Mouse (Mus musculus) midbrain, embryonic 12.5 days (tissue): ENCODE measurements at regions not wholly inside any gene's neighbourhood (a gene's known extent, or its start where the extent isn't known, plus 50 kb on each side); places are given as distances from the start of the nearest gene placed in this dataset.
A peak's percentile ranks its signal among the peaks of the same experiment; 100 is the strongest.

Experiments
- ATAC-seq: fragments of 200-750 bp; cut with Nextera tagmentation; 2 replicates; pipeline ENCODE4 v1.8.0; 2017; ENCODE audit warnings: low read depth, moderate TSS enrichment, moderate library complexity; ENCODE audit not compliant: low FRiP score
- H3K27ac ChIP-seq: fragments of 300-500 bp; sonication (generic); replicated peaks from 2 replicates; pipeline ENCODE4 v1.5.1; 2016; ENCODE audit warnings: mild to moderate bottlenecking
- H3K27me3 ChIP-seq: fragments of 300-500 bp; sonication (generic); 2 replicates; pipeline ENCODE4 v1.6.1; 2016; ENCODE audit warnings: mild to moderate bottlenecking
- H3K36me3 ChIP-seq: fragments of 300-500 bp; sonication (generic); 2 replicates; pipeline ENCODE4 v1.6.1; 2016
- H3K4me1 ChIP-seq: fragments of 300-500 bp; sonication (generic); 2 replicates; pipeline ENCODE4 v1.6.1; 2016
- H3K4me2 ChIP-seq: fragments of 300-500 bp; sonication (generic); replicated peaks from 2 replicates; pipeline ENCODE4 v1.6.1; 2016; ENCODE audit warnings: mild to moderate bottlenecking, moderate library complexity
- H3K4me3 ChIP-seq: fragments of 300-500 bp; sonication (generic); 2 replicates; pipeline ENCODE4 v1.5.1; 2016; ENCODE audit warnings: mild to moderate bottlenecking
- H3K9ac ChIP-seq: fragments of 300-500 bp; sonication (generic); replicated peaks from 2 replicates; pipeline ENCODE4 v1.6.1; 2016; ENCODE audit warnings: mild to moderate bottlenecking, moderate library complexity
- H3K9me3 ChIP-seq: fragments of 300-500 bp; sonication (generic); 2 replicates; pipeline ENCODE4 v1.6.1; 2016; ENCODE audit warnings: mild to moderate bottlenecking
- WGBS: fragments of 180-500 bp; shearing (Covaris S2); methylation state at CpG from one replicate; pipeline ENCODE4 v1.1.7; 2016; 5-methylcytosine and 5-hydroxymethylcytosine counted together

- no peak overlapping the region for H3K4me2 ChIP-seq
- no peaks in the 10 kb centered on the region for H3K36me3 ChIP-seq
- H3K4me3 ChIP-seq: no peak overlapping the region
- no peaks in the 10 kb centered on the region for H3K4me1 ChIP-seq
- H3K27ac ChIP-seq: no peak overlapping the region
- H3K27me3 ChIP-seq: no peaks in the 10 kb centered on the region
- 88% methylated on average over 3 of the region's 3 CpGs for WGBS
- no peaks in the 10 kb centered on the region for H3K9me3 ChIP-seq
- H3K9ac ChIP-seq: no peak overlapping the region
- no peak for ATAC-seq
Observed at GRCm38 (mm10) chr5:113408588-113408987, 51.5 kb downstream of the Aym1 start.

- Histone ChIP-seq H3K9ac (no peak overlapping the region), H3K27me3 (no peaks in the 10 kb centered on the region), H3K27ac (no peak overlapping the region), H3K4me2 (no peak overlapping the region), H3K9me3 (no peaks in the 10 kb centered on the region), H3K4me3 (no peak overlapping the region), H3K4me1 (no peaks in the 10 kb centered on the region), H3K36me3 (no peaks in the 10 kb centered on the region)
- ATAC-seq: no peak
- WGBS: 77% methylated on average over 13 of the region's 13 CpGs
Observed at GRCm38 (mm10) chr5:113410963-113411362, 53.9 kb downstream of the Aym1 start.

- Histone ChIP-seq H3K27me3 (no peaks in the 10 kb centered on the region), H3K36me3 (no peaks in the 10 kb centered on the region), H3K9ac (no peak overlapping the region), H3K4me3 (no peak overlapping the region), H3K27ac (no peak overlapping the region), H3K9me3 (no peaks in the 10 kb centered on the region), H3K4me2 (no peak overlapping the region), H3K4me1 (no peaks in the 10 kb centered on the region)
- no peak for ATAC-seq
- WGBS: 77% methylated on average over 2 of the region's 2 CpGs
Observed at GRCm38 (mm10) chr5:113414639-113415038, 57.5 kb downstream of the Aym1 start.

GRCm38 (mm10) chr5:113418335-113419013 lies 61.4 kb downstream of the Aym1 start:
- Histone ChIP-seq H3K9ac (no peak overlapping the region), H3K4me3 (no peak overlapping the region), H3K27ac (0 out of 2 replicates have a peak overlapping the region, but pooled peaks have one; percentile 8), H3K4me2 (no peak overlapping the region), H3K27me3 (no peaks in the 10 kb centered on the region; the same call in 1 of the 2 replicates), H3K4me1 (peaks cover 11% of the 10 kb centered on the region), H3K9me3 (no peaks in the 10 kb centered on the region), H3K36me3 (no peaks in the 10 kb centered on the region)
- no peak for ATAC-seq
- 81% methylated on average over 22 of the region's 22 CpGs for WGBS

- Histone ChIP-seq H3K9me3 (no peaks in the 10 kb centered on the region), H3K4me2 (no peak overlapping the region), H3K36me3 (no peaks in the 10 kb centered on the region), H3K27me3 (no peaks in the 10 kb centered on the region; the same call in 1 of the 2 replicates), H3K4me1 (peaks cover 11% of the 10 kb centered on the region), H3K9ac (no peak overlapping the region), H3K27ac (no peak overlapping the region), H3K4me3 (no peak overlapping the region)
- WGBS: 38% methylated on average over 5 of the region's 5 CpGs
- ATAC-seq: no peak
Observed at GRCm38 (mm10) chr5:113420619-113421018, 63.5 kb downstream of the Aym1 start.

- no peak for ATAC-seq
- Histone ChIP-seq H3K9me3 (no peaks in the 10 kb centered on the region), H3K36me3 (no peaks in the 10 kb centered on the region), H3K9ac (no peak overlapping the region), H3K27ac (no peak overlapping the region), H3K4me3 (no peak overlapping the region), H3K4me2 (no peak overlapping the region), H3K27me3 (peaks cover 2% of the 10 kb centered on the region; the same call in 1 of the 2 replicates), H3K4me1 (peaks cover 11% of the 10 kb centered on the region)
- 59% methylated on average over 13 of the region's 13 CpGs for WGBS
Observed at GRCm38 (mm10) chr5:113421993-113422725, 65.1 kb downstream of the Aym1 start.

- 87% methylated on average over 3 of the region's 3 CpGs for WGBS
- H3K9ac ChIP-seq: no peak overlapping the region
- H3K9me3 ChIP-seq: no peaks in the 10 kb centered on the region
- H3K4me3 ChIP-seq: no peak overlapping the region
- H3K27me3 ChIP-seq: peaks cover 2% of the 10 kb centered on the region; the same call in 1 of the 2 replicates
- H3K27ac ChIP-seq: no peak overlapping the region
- no peak for ATAC-seq
- no peaks in the 10 kb centered on the region for H3K36me3 ChIP-seq
- H3K4me2 ChIP-seq: no peak overlapping the region
- peaks cover 11% of the 10 kb centered on the region for H3K4me1 ChIP-seq
Observed at GRCm38 (mm10) chr5:113422726-113423110, 65.6 kb downstream of the Aym1 start.

- Histone ChIP-seq H3K9me3 (no peaks in the 10 kb centered on the region), H3K4me3 (no peak overlapping the region), H3K4me1 (no peaks in the 10 kb centered on the region), H3K9ac (no peak overlapping the region), H3K4me2 (no peak overlapping the region), H3K27ac (peak overlapping the region; percentile 25; the same call in 1 of the 2 replicates), H3K27me3 (peaks cover 2% of the 10 kb centered on the region; the same call in 1 of the 2 replicates), H3K36me3 (no peaks in the 10 kb centered on the region)
- 67% methylated on average over 7 of the region's 7 CpGs for WGBS
- ATAC-seq: no peak
Observed at GRCm38 (mm10) chr5:113427779-113428178, 62.4 kb upstream of the Wscd2 start.

- Histone ChIP-seq H3K4me2 (no peak overlapping the region), H3K4me3 (no peak overlapping the region), H3K4me1 (no peaks in the 10 kb centered on the region), H3K27ac (no peak overlapping the region), H3K9ac (no peak overlapping the region), H3K36me3 (no peaks in the 10 kb centered on the region), H3K9me3 (no peaks in the 10 kb centered on the region), H3K27me3 (no peaks in the 10 kb centered on the region; the same call in 1 of the 2 replicates)
- ATAC-seq: no peak
- 76% methylated on average over 5 of the region's 5 CpGs for WGBS
Observed at GRCm38 (mm10) chr5:113431334-113431733, 58.8 kb upstream of the Wscd2 start.

GRCm38 (mm10) chr5:113436987-113437386 lies 53.1 kb upstream of the Wscd2 start:
- ATAC-seq: no peak
- H3K36me3 ChIP-seq: no peaks in the 10 kb centered on the region
- no peak overlapping the region for H3K27ac ChIP-seq
- H3K9ac ChIP-seq: no peak overlapping the region
- 76% methylated on average over 3 of the region's 3 CpGs for WGBS
- no peaks in the 10 kb centered on the region for H3K27me3 ChIP-seq
- 0 out of 2 replicates have a peak, but pooled peaks cover under 1% of the 10 kb centered on the region for H3K4me1 ChIP-seq
- H3K9me3 ChIP-seq: no peaks in the 10 kb centered on the region
- no peak overlapping the region for H3K4me2 ChIP-seq
- H3K4me3 ChIP-seq: no peak overlapping the region
